Mouse (Mus musculus) forebrain, embryonic 16.5 days (tissue): ENCODE measurements around the gene Rfx5. TPM values are rescaled to one million over a fixed set of nuclear protein-coding genes. Genes with fewer than 3 reads are reported as not detected.
"Not testable (repeated sequence)": the region's sequence is repeated elsewhere in the genome, so short reads cannot be mapped to it uniquely, and the experiment has no call there.

ENCODE experiments used
- ATAC-seq: fragments of 200-750 bp; cut with Nextera tagmentation; 2 replicates; pipeline ENCODE4 v1.8.0; 2017; ENCODE audit warnings: mild to moderate bottlenecking, moderate library complexity
- H3K27ac ChIP-seq: fragments of 300-500 bp; sonication (generic); 2 replicates; pipeline ENCODE4 v1.5.1; 2014; ENCODE audit warnings: low read length, control low read depth
- H3K27me3 ChIP-seq: fragments of 300-500 bp; sonication (generic); replicated peaks from 2 replicates; pipeline ENCODE4 v1.6.1; 2014; ENCODE audit warnings: low read length; ENCODE audit not compliant: control insufficient read depth, insufficient read depth
- H3K36me3 ChIP-seq: fragments of 300-500 bp; sonication (generic); 2 replicates; pipeline ENCODE4 v1.6.1; 2014; ENCODE audit not compliant: control insufficient read depth, insufficient read depth
- H3K4me1 ChIP-seq: fragments of 300-500 bp; sonication (generic); replicated peaks from 2 replicates; pipeline ENCODE4 v1.6.1; 2014; ENCODE audit warnings: low read length; ENCODE audit not compliant: control insufficient read depth, insufficient read depth
- H3K4me2 ChIP-seq: fragments of 300-500 bp; sonication (generic); 2 replicates; pipeline ENCODE4 v1.6.1; 2014; ENCODE audit warnings: mild to moderate bottlenecking, low read length, control low read depth
- H3K4me3 ChIP-seq: fragments of 300-500 bp; sonication (generic); replicated peaks from 2 replicates; pipeline ENCODE4 v1.5.1; 2014; ENCODE audit warnings: mild to moderate bottlenecking, low read length, control low read depth
- H3K9ac ChIP-seq: fragments of 300-500 bp; sonication (generic); replicated peaks from 2 replicates; pipeline ENCODE4 v1.6.1; 2014; ENCODE audit warnings: low read depth, low read length, control low read depth
- H3K9me3 ChIP-seq: fragments of 300-500 bp; sonication (generic); 2 replicates; pipeline ENCODE4 v1.6.1; 2016; ENCODE audit warnings: low read length; ENCODE audit not compliant: control insufficient read depth
- WGBS: fragments of 180-500 bp; shearing (Covaris S2); extraction: QIAGEN DNeasy Blood & Tissue Kit; methylation state at CpG from one replicate; pipeline ENCODE4 v1.1.7; 2014; 5-methylcytosine and 5-hydroxymethylcytosine counted together
- polyA plus RNA-seq: library from polyadenylated mRNA; unstranded; fragments of >200 nt; fragmentation: Nextera tagmentation; extraction: Ambion mirVana; gene quantifications from 2 replicates; pipeline ENCODE4 v1.2.1, GENCODE M21; 2015

The Rfx5 gene
- 6.1 and 6.7 TPM in 2 replicates for polyA plus RNA-seq

DNA sequence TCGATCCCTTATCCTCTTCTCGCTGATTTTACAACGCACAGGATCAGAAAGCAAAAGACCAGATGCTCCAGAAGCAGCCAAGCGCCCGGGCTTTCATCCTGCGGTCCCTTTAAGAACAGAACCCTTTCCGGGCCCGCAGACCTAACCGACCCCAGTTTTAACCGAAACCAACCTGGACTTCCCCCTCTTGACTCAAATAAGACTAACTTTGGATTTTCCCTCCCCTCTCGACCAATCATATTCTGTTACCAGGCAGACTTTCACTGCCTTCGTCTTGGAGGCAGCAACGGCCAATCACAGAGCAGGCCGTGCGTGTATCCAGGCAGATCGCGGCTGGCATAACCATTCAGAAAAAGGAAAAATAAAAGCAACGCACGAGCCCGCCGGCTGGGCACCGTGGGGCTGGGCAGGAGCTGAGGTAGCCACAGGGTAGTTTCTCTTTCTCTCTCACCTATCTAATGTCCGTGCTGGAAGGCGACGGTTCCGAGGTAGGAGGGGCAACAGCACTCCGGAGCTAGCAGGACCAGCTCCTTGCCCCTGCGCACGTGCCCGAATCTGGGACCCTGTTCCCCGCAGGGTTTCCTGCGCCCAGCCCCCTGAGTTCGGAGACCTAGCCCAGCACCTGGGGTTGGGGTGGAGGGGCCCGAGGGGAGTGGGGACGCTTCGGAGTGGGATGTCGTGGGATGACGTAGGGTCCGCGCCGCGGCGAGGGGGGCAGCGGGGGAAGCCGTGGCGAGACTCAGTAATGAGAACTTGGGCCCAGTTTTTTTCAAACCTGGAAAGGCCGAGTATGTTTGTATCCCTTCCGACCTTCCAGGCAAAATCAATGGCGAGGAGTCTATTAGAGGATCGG is at the start of gene Rfx5:
Gene Rfx5 (plus strand): TSS at position 312 of the 853 bp plus-strand sequence.
- H3K4me1 ChIP-seq, result peaks cover 13% of the 10 kb centered on the region
- peak within 1 kb of the TSS; percentile 95 for H3K27ac ChIP-seq
- peak; percentile 98 for ATAC-seq
- H3K4me3 ChIP-seq, result peak within 1 kb of the TSS; percentile 81
- no peaks in the 10 kb centered on the region for H3K9me3 ChIP-seq
- H3K4me2 ChIP-seq, result peak within 1 kb of the TSS; percentile 70
- WGBS, result 0% methylated on average over 49 of the region's 50 CpGs
- H3K36me3 ChIP-seq, result no peaks in the 10 kb centered on the region
- no peaks in the 10 kb centered on the region for H3K27me3 ChIP-seq
- H3K9ac ChIP-seq, result peak within 1 kb of the TSS; percentile 86

DNA sequence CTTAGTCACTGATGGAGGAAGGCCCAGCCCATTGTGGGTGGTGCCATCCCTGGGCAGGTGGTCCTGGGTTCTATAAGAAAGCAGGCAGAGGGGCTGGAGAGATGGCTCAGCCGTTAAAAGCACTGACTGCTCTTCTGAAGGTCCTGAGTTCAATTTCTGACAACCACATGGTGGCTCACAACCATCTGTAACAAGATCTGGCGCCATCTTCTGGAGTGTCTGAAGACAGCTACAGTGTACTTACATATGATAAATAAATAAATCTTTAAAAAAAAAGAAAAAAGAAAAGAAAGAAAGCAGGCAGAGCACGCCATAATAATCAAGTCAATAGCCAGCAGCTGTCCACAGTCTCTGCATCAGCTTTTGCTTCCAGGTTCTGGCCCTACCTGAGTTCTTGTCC is 49.1 kb upstream of the Rfx5 start:
- not testable (repeated sequence) for H3K9me3 ChIP-seq, H3K27me3 ChIP-seq, H3K27ac ChIP-seq, ATAC-seq, H3K9ac ChIP-seq, H3K4me1 ChIP-seq, H3K4me3 ChIP-seq, H3K36me3 ChIP-seq, H3K4me2 ChIP-seq
- 56% methylated on average over 3 of the region's 3 CpGs for WGBS

DNA sequence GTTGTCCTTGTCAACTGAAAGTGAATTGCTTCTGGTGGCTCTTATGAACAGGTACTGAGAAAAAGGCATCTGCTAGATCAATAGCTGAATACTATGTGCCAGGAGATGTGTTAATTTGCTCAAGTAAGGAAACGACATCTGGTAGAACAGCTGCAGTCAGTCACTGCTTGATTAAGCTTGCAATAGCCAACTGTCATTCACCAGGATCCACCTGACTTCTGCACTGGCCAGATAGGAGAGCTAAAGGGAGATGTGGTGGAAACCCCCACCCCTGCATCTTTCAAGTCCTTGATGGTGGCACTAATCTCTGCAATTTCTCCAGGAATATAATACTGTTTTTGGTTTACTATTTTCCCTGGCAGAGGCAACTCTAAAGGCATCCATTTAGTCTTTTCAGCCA is 47.4 kb upstream of the Rfx5 start:
- no peak overlapping the region for H3K27ac ChIP-seq
- no peaks in the 10 kb centered on the region for H3K9me3 ChIP-seq
- H3K27me3 ChIP-seq, result no peaks in the 10 kb centered on the region
- no peak overlapping the region for H3K4me2 ChIP-seq
- 67% methylated on average over 1 of the region's 1 CpGs for WGBS
- H3K9ac ChIP-seq, result no peak overlapping the region
- H3K4me3 ChIP-seq, result no peak overlapping the region
- no peaks in the 10 kb centered on the region for H3K4me1 ChIP-seq
- no peaks in the 10 kb centered on the region for H3K36me3 ChIP-seq
- ATAC-seq, result no peak

DNA sequence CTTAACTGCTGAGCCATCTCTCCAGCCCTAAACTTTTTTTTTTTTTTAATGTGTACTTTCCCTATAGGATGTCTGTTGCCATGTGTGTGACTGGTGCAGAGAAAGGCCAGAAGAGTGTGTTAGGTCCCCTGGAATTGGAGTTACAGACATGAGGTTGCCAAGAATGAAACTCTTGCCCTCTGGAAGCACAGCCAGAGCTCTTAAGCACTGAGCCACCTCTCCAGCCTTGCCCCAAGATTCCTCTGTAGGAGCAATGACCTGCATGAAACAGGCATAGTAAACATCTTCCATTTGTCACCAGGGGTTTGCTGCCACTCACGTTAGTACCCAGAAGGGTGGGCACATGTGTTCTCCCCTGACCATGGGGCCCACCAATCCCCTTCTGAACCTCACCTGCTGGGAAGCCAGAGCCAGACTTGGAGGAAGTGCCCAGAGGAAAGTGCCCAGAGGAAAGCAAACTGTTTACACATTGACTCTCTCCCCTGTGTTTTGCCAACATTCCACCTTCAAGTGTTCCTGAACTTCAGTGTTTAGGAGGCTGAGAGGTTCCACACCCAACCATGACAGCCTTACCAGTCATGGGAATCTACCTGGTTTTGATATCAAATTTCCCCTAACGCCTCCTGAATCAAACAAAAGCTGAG is 42.7 kb upstream of the Rfx5 start:
- H3K4me2 ChIP-seq, result no peak overlapping the region
- no peak overlapping the region for H3K4me3 ChIP-seq
- no peaks in the 10 kb centered on the region for H3K36me3 ChIP-seq
- H3K4me1 ChIP-seq, result no peaks in the 10 kb centered on the region
- H3K27ac ChIP-seq, result no peak overlapping the region
- 70% methylated on average over 2 of the region's 2 CpGs for WGBS
- H3K9me3 ChIP-seq, result no peaks in the 10 kb centered on the region
- no peaks in the 10 kb centered on the region for H3K27me3 ChIP-seq
- ATAC-seq, result no peak
- no peak overlapping the region for H3K9ac ChIP-seq

DNA sequence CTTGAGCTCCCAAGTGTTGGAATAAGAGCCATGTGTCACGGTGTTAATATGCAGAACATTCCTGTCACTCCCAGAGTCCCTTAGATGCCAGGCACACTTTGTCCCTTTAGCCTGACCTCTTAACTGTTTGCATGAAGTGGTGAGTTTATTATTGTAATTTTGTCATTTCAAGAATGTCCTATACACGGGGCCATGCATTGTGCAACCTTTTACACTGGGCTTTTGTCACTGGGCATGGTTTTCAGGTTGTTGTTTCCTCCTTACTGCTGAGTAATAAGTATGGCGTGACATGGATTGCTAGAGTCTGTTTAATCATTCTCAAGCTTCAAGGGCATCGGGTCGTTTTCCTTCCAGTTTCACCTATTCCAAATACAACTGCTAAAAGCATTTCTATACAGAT is 40.1 kb upstream of the Rfx5 start:
- Histone ChIP-seq H3K4me1 (no peaks in the 10 kb centered on the region), H3K9ac (no peak overlapping the region)
- 80% methylated on average over 5 of the region's 5 CpGs for WGBS

DNA sequence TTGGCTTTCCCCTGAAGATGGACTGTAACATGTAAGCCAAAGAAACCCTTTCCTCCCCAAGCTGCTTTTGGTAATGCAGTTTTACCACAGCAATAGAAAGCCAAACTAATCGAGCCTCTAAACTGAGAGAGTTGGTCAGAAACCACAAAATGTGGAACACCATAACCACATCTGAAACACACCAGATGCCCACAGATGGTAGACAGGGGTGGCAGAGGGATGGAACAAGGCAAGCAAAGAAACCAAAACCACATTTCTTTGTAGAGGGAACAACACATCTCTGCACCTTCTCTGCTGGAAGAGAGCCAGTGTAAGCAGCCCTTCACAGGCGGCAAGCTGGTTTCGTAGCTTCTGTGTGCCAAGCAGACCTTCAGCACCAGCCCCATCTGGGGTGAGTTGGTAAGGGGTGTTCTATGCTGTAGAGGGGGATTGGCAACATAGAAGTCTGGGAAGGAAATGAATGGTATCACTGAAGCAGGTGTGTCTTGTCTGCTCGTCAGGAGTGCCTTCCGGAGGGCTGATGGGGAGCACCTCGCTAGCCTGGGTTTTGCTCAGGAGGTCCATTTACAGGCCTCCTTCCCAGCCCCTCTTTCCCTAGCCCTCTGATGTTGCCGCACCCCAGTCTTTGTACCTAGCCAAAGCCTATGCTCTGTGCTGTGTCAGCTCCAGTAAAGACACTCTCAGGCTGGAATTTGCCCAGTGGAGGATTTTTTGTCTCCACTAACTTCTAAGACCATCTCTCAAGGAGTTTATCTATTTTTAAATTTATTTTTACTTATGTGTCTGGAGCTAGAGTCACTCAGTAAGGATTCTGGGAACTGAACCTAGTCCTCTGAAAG is 37.8 kb upstream of the Rfx5 start:
- no peaks in the 10 kb centered on the region for H3K27me3 ChIP-seq
- no peaks in the 10 kb centered on the region for H3K4me1 ChIP-seq
- WGBS, result 66% methylated on average over 7 of the region's 7 CpGs
- ATAC-seq, result no peak
- no peak overlapping the region for H3K9ac ChIP-seq
- H3K27ac ChIP-seq, result no peak overlapping the region
- no peak overlapping the region for H3K4me2 ChIP-seq
- H3K36me3 ChIP-seq, result no peaks in the 10 kb centered on the region
- no peaks in the 10 kb centered on the region for H3K9me3 ChIP-seq
- H3K4me3 ChIP-seq, result no peak overlapping the region

More for the DNA sequence above, 40.1 kb upstream of the Rfx5 start:
- no peak for ATAC-seq
- no peaks in the 10 kb centered on the region for H3K36me3 ChIP-seq
- H3K27ac ChIP-seq, result no peak overlapping the region
- no peaks in the 10 kb centered on the region for H3K27me3 ChIP-seq
- H3K9me3 ChIP-seq, result no peaks in the 10 kb centered on the region
- no peak overlapping the region for H3K4me2 ChIP-seq
- H3K4me3 ChIP-seq, result no peak overlapping the region

DNA sequence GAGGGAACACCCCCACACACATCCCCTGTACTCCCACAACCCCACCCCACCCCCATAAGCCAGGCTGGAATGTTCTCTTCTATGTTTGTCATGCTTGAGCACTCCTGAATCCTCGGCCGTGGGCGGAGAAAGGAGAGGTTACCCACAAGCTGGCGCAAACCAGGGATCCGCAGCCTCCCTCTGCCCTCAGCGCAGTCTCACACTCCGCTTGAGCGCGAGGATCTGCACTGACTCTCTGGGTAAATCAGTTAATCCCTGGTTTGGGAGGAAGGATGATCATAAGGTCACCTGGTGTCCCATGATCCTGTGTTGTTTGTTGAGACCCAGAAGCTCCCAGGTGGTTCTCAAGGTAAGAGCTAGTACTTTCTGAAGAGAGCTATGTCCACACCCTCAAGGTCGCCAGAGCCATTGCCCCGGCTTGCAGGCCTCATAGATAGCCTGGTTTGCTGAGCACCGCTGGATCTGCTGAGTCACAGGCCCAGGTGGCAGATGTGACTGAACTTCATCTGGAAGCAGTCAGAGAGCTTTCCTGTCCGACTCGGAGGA is 36.0 kb upstream of the Rfx5 start:
- H3K36me3 ChIP-seq, result no peaks in the 10 kb centered on the region
- H3K4me2 ChIP-seq, result no peak overlapping the region
- no peak overlapping the region for H3K27ac ChIP-seq
- H3K4me1 ChIP-seq, result no peaks in the 10 kb centered on the region
- H3K27me3 ChIP-seq, result no peaks in the 10 kb centered on the region
- 37% methylated on average over 14 of the region's 14 CpGs for WGBS
- no peak for ATAC-seq
- no peak overlapping the region for H3K4me3 ChIP-seq
- no peak overlapping the region for H3K9ac ChIP-seq
- H3K9me3 ChIP-seq, result no peaks in the 10 kb centered on the region

DNA sequence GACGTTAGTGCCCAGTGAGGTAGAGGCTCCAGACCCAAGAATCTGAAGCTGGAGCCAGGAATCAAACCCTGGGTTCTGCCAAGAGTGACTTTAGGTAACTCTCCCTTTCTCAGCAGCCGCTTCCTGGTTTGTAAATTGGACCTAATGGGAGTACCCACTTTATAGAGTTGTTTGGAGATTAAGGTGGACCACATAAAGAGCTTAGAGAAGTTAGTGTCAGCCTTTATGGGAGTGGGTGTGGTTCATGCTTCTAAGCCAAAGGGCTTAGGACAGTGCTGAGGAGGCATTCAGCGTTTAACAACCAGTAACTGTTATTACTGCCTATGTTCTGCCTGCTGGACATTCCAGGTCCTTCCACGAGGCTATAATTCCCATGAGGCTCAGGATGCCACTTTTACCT is 35.0 kb upstream of the Rfx5 start:
- no peaks in the 10 kb centered on the region for H3K9me3 ChIP-seq
- no peak overlapping the region for H3K9ac ChIP-seq
- 76% methylated on average over 4 of the region's 4 CpGs for WGBS
- H3K4me3 ChIP-seq, result no peak overlapping the region
- no peak overlapping the region for H3K27ac ChIP-seq
- no peak overlapping the region for H3K4me2 ChIP-seq
- no peaks in the 10 kb centered on the region for H3K36me3 ChIP-seq
- H3K27me3 ChIP-seq, result no peaks in the 10 kb centered on the region
- no peaks in the 10 kb centered on the region for H3K4me1 ChIP-seq
- ATAC-seq, result no peak

DNA sequence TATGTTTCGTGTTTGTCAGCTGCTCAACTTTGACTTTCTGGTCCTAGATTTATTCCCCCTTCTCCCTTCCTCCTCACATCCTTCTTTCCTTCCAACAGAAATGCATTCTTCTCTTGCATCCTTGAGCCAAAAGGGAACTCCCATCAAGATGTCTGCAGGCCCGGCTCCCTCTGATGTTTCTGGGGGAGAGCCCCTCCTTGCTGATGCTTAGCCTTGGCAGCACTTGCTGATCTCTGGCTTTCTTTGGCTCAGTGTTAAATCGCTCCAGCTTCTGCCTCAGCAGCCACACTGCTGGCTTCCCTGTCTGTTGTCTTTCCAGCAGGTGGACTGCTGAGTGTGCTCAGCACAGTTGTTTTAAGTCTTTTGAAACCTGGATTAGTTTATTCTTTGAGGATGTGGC is 32.8 kb upstream of the Rfx5 start:
- H3K4me3 ChIP-seq, result no peak overlapping the region
- H3K9me3 ChIP-seq, result no peaks in the 10 kb centered on the region
- no peaks in the 10 kb centered on the region for H3K27me3 ChIP-seq
- no peak overlapping the region for H3K9ac ChIP-seq
- no peak overlapping the region for H3K27ac ChIP-seq
- H3K4me1 ChIP-seq, result no peaks in the 10 kb centered on the region
- H3K36me3 ChIP-seq, result no peaks in the 10 kb centered on the region
- 44% methylated on average over 3 of the region's 3 CpGs for WGBS
- ATAC-seq, result no peak
- no peak overlapping the region for H3K4me2 ChIP-seq
